Mouse (Mus musculus) adrenal gland, postnatal 36 days (tissue): ENCODE results near the gene Parp8. TPM values are rescaled to one million over a fixed set of nuclear protein-coding genes. Genes with fewer than 3 reads are reported as not detected.

Experiments
- DNase-seq, 2 experiments: peaks; one replicate each; pipeline ENCODE4 v3.0.0; 2021; ENCODE audit warnings: mixed read lengths in 1 of 2
- total RNA-seq, 2 experiments: library from RNA; stranded (reverse); gene quantifications; 2 replicates each; pipeline ENCODE4 v1.2.3; 2021

Parp8 gene
- total RNA-seq, 2 experiments from 2014 or later, result 10.5 to 11.0 TPM

- DNase-seq, result peak; percentile 3 to 11
These were observed 181.4 kb downstream of the Parp8 start for GRCm38 (mm10) chr13:116843937-116844336.

- DNase-seq, result no peak
These were observed 194.4 kb downstream of the Parp8 start for GRCm38 (mm10) chr13:116830984-116831383.

- no peak for DNase-seq
These were observed 196.3 kb downstream of the Parp8 start for GRCm38 (mm10) chr13:116829015-116829414.

DNA sequence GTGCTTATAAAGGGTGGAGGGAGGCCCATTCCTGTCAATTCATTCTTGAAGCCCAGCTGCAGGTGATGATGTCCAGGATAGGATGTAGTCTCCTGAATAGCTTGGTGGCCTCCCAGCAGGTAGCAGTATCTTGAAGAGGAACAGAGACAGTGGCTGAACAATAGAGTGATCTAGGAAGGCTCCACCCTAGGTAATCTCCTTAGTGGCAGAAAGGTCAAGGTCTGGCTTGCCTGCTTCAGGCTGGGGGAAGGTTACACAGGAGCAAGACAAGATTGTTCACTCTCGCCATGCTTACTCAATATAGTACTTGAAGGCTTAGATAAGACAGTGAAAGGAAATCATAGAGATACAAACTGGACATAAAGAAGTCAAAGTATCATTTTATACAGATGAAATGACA lies 213.9 kb downstream of the Parp8 start:
- DNase-seq, result no peak

Other genes with a start within 250 kb of the Parp8 start
- gene Emb, start 183.0 kb upstream of the Parp8 start, total RNA-seq, result 10 to 100 TPM; 16.9 to 84.2 TPM
- under 1 TPM in 1 of 2 experiments, not detected in 1; 0.16 TPM for gene Gm17509, start 195.5 kb upstream of the Parp8 start, total RNA-seq